Mouse (Mus musculus): ENCODE measurements at regions not wholly inside any gene's neighbourhood (a gene's known extent, or its start where the extent isn't known, plus 50 kb on each side); places are given as distances from the start of the nearest gene placed in this dataset.

- TF ChIP-seq CTCF (IDR thresholded peaks at IDR 0.05; ENCODE audit: low read depth) (no peak), EP300 (IDR thresholded peaks at IDR 0.05; ENCODE audit: low read depth) (no peak)
These were observed 253.4 kb downstream of the Ajap1 start for GRCm38 (mm10) chr4:153229221-153229620.
